Mouse (Mus musculus) megakaryocyte, adult 5-6 weeks (primary cell): ENCODE results near the gene Rpl28. TPM values are rescaled to one million over a fixed set of nuclear protein-coding genes. Genes with fewer than 3 reads are reported as not detected.

Source experiments
- ATAC-seq: 2 replicates; pipeline ENCODE4 v1.8.0; 2016; ENCODE audit warnings: mild to moderate bottlenecking, inconsistent platforms; ENCODE audit not compliant: poor library complexity, severe bottlenecking
- total RNA-seq, 2 experiments: library from RNA; stranded (forward) in 1 of 2; stranded (reverse) in 1 of 2; fragments of 153-499, 151-499 nt in 1 of 2; fragments of 221-1000, 200-1000 nt in 1 of 2; gene quantifications; 2 replicates each; pipeline versions ENCODE4 v1.2.3 to v1.2.4; 2015 to 2017

The Rpl28 gene
- 1,340 and 1,433 TPM in 2 replicates for total RNA-seq (2015)
- 535 and 673 TPM in 2 replicates for total RNA-seq (2017)

DNA sequence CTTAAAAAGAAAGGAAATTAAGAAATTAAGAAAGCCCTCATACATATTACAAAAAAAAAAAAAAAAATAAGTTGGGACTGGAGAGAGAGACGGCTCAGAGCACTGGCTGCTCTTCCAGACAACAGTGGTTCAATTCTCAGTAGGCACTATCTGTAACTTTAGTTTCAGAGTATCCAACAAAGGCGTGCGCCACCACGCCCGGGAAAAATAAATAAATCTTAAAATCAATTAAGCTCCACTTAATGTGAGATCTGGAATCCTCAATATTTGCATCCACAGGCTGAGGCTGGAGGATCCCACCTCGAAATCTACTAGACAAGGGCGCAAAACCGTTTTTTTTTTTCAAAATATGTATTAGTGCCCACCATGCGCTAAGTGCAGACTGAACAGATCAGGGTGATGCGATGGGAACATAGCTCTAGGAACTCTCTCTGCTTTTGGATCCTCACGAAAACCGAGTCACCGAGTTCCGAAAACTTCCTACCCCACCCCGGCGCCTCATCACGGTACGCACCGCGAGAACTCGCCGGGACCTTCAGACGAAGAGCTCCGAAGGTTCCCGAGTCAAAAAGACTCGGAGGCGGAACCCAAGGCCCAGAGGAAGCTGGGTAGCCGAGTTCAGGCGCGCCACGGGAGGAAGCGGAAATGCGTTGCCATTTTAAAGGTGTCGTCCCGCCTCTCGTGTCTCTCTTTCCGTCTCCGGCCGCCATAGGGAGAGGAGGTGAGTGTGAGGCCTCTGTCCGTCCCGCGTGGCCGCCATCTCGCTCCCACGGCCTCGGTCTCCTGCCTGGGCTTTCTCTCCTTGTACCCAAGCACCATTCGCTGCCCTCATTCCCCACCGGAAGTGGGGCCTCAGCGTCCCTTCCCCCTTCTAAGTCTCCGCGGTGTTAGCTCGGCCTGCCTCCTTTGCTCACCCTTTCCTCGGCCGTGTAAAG lies at the start of gene Rpl28:
Gene Rpl28 (plus strand): TSS at position 597 of the 935 bp plus-strand sequence.
- peak; percentile 89 for ATAC-seq

GRCm38 (mm10) chr7:4743354-4743753 lies 49.3 kb upstream of the Rpl28 start:
- ATAC-seq = no peak

GRCm38 (mm10) chr7:4744886-4745285 lies 47.8 kb upstream of the Rpl28 start:
- ATAC-seq = no peak

DNA sequence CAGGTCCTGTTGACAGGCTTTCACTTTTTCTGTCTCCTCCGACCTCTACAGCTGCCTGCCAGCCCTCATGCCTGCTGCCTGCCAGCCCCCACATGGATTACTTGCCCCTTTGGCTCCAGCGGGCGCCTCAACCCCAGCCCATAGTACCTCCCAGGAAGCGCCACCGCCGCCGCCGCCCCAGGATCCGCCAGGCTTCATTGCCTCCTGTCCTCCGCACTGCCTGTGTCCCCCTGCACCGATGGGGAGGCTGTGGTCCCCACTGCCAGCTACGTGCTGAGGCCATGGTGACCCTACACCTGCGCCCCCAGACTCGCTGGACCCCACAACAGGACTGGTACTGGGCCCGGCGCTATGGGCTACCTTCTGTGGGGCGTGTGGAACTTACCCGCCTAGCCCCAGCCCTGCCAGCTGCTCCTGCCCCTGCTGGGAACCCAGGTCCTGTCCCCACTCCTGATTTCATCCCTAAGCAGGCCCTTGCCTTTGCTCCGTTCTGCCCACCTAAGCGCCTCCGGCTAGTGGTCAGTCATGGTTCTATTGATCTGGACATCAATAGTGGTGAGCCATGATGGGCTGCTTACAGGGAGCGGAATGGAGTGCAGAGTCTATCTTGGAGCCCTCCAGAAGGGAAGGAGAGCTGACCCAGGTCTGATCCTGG lies 46.2 kb upstream of the Rpl28 start:
- no peak for ATAC-seq

DNA sequence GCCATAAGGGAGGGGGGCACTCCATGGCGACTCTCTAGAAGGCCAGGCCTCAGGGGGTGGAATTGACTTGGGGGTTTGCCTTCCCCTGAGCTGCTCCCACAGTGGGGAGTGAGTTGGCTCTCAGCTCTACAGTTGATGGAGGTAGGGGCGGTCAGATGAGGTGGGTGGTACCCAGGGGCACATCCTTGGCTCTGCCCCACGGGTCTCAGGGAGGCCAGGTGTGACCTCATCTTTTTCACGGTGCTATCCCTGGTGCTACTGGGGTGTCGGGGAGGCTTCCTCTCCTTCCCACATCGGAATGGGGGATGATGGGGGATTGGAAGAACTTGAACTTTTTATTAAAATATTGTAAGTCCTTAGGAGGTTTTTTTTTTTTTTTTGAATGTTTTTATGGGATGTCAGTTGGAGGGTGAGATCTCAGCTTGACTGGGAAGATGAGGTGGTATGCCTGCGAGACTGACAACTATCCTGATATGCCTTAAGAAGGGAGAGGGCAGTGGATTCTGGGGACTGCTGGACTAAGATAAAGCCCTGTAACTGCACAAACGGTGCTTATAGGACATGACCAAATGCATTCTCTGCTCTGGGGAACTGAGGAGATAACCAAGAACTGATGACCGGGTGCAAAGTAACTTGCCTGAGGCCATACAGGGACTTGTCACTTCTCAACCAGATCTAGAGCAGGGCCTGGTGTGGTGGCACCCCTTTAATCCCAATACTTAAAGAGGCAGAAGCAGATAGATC lies 45.3 kb upstream of the Rpl28 start:
- ATAC-seq = no peak

- ATAC-seq = no peak
These were observed 44.4 kb upstream of the Rpl28 start for GRCm38 (mm10) chr7:4748321-4748720.

- ATAC-seq = no peak
These were observed 43.5 kb upstream of the Rpl28 start for GRCm38 (mm10) chr7:4749169-4749568.

DNA sequence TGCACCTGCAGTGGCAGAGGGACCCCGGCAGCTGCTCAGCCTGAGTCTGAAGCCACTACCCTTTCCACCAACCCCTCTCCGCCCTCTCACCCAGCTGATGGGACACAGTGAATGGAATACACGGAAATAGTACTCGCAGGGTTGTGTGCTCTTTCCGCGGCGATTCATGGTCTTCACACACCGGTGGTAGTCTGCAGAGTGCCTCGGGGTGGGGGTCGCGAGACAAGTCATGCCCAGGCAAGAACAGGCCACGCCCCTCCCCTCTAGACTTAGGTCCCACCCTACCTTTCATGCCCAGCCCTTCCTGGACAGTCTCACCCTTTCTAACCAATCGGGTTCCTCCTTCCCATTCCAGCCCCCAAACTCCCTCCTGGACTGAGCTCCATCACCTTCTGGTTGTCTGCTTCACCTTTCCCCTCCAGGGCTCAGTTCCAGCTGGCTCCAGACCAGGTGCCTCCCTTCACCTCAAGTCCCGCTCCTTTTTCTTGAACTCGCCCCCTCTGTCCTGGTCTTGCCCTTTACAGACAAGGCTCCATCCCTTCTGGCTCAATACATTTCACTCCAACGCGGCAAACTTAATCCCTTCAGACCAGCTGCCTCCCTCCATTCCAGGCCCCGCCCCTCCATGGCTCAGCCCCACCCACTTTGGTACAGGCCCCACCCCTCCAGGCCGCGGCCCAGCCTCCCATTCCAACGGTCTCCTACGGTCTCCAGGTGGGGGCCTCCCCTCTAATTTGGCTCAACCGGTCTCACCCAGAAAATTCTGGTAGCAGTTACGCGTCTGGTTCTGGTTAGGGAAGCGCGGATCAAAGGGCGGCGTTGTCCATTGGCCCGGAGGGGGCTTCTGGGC lies 40.5 kb upstream of the Rpl28 start:
- peak; percentile 60 for ATAC-seq

GRCm38 (mm10) chr7:4752821-4753570 lies 39.7 kb upstream of the Rpl28 start, which contains the start of gene Cox6b2:
Cox6b2 (minus strand) TSS chr7:4753094.
- peak; percentile 79 for ATAC-seq

DNA sequence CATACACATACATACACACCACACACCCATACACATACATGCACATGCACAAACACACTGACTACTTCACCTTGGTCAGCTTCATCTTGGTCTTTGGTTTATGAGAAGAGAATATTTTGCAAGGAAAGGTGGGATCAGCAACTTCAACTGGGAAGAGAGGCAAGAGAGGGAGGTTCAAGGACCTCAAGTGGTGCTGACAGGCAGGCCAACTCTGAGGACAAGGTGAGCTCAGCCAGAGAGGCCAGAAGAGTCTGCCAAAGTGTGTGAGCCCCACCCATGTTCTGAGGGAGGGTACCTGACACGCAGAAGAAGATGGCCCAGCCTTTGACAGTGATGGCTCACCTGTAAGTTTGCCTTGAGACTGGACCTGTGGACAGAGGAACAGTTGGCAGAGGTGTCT lies 33.0 kb upstream of the Rpl28 start:
- no peak for ATAC-seq

GRCm38 (mm10) chr7:4764946-4765710 lies 27.5 kb upstream of the Rpl28 start:
- ATAC-seq = no peak

DNA sequence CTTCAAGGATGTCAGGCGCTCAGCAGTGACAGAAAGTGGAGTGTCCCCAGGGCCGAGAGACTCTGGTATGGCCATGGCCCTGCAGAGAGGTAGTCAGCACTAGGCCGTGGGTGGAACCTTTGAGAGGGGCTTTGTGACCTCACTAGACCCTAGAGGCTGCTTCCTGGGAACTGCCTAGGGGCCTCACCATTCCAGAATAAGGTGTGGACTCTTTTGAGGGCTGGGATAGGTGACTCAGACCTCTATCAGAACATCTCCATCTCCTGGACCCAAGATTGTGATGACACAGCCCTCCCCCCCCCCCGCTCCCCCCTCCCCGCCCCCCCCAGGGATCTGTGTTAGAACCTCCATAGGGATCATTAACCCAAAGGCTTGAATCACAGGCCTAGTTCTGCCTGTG lies 21.5 kb upstream of the Rpl28 start, which contains the start of gene Fam71e2:
Gene Fam71e2 (minus strand): TSS at position 101 of the 400 bp plus-strand sequence.
- no peak for ATAC-seq

DNA sequence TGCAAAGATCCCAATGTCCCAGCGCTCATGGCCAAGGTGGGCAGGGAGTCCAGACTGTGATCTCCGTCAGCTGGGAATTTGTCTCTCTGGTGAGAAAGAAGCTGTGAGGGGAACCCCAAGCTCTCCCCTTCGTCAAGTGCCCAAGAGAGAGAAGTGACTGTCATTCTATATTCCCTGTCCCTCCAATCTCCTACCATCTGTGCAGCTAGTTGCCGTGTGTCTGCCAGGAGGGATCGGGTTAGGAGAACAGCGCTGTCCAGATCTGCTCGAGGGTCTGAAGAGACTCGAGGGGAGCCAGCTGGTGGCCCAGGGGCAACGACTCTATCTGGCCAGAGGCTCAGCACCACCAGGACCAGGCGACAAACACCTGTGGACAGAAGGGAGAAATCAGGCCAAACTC lies 16.5 kb upstream of the Rpl28 start:
- no peak for ATAC-seq

DNA sequence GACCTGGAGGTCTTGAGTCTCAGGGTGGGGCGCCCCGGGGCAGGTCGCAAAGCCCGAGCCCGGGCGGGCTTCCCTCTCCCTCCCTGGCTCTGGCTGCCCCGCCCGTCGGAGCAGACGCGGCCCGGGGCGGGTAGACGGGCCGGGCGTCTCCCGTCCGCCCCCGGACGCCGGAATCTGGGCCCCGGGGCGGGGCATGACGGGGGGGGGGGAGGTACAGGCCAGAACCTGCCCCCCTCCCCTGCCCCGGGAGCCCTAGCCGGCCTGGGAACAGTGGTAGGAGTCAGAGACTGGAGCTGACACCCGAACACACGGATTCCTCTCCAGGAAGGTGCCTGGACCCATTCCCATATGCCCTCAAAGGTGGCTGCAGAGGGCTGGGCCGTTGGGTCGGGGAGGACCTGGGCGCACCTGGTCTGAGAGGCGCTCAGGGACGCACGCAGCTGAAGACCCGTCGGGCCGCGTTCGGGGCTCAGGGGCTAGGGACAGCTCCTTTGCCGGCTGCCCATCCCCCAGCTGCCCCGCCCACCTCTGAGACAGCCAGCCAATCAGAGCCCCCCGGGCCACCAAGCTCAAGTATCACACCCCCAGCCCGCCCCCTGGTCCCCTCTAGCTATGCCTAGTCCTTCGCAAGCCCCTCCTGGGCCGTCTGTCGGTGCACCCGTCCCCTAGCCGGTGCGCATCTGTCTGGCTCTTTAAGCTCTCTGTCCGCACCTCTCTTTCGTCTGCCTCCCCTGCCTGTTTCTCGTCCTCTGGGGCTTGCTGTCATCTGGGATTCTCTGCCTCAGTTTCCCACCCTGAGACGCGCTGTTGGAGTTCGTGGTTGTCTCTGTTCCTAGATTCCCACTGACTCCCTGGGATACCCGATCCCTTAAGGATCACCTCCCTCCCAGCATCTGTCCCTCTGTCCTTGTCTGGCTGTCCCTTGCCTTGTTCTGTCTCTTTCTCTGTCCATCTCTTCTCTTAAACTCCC lies 15.5 kb upstream of the Rpl28 start:
- no peak for ATAC-seq

- ATAC-seq = no peak
These were observed 14.6 kb upstream of the Rpl28 start for GRCm38 (mm10) chr7:4777851-4778637.

DNA sequence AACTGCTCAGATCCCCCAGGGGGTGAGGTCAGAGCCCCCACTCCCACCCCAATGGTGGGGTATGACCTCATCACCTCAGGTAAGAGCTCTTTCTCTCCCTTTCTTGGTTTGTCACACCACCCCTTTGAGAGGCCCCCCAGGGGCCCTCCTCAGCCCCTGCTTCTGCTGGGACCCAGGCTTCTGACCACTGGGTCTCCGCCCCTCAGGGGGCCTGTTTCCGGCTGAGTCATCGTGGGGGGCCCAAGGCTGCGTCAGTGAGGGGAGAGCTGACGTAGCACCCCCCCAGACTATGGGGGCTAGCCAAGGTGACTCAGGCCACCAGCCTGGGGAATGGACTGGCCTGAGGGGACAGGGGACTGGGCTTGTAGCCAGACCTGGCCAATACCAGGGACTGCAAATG lies 12.8 kb upstream of the Rpl28 start:
- ATAC-seq = no peak

GRCm38 (mm10) chr7:4782130-4782529 lies 10.5 kb upstream of the Rpl28 start:
- peak; percentile 83 for ATAC-seq
